Mouse (Mus musculus) CH12.LX (cell line): ENCODE results near the gene Sox18. TPM values are rescaled to one million over a fixed set of nuclear protein-coding genes. Genes with fewer than 3 reads are reported as not detected.

Source experiments
- DNase-seq: peaks from one replicate; pipeline ENCODE4 v3.0.0-alpha.2; 2013; ENCODE audit errors: extremely low read depth
- H3K27ac ChIP-seq: 2 replicates; pipeline ENCODE4 v1.5.1; 2012; ENCODE audit warnings: low read depth, mild to moderate bottlenecking, control low read depth, moderate library complexity; ENCODE audit not compliant: insufficient read depth
- H3K27me3 ChIP-seq: replicated peaks from 2 replicates; pipeline ENCODE3; 2012; ENCODE audit warnings: inconsistent platforms
- H3K36me3 ChIP-seq, 2 experiments: replicated peaks in 1 of 2; 2 replicates each; pipeline versions ENCODE3 to v1.6.1; 2012; ENCODE audit warnings: inconsistent platforms in 1 of 2, low read length in 1 of 2, mild to moderate bottlenecking in 1 of 2, mixed read lengths in 1 of 2, moderate library complexity in 1 of 2; ENCODE audit not compliant: control insufficient read depth in 1 of 2, insufficient read depth in 1 of 2
- H3K4me1 ChIP-seq, 2 experiments: 2 replicates each; pipeline ENCODE4 v1.6.1; 2012; ENCODE audit warnings: inconsistent platforms in 1 of 2, moderate library complexity in 1 of 2; ENCODE audit not compliant: insufficient read depth in 2 of 2, control insufficient read depth in 1 of 2
- H3K4me2 ChIP-seq: 2 replicates; pipeline ENCODE4 v1.6.1; 2012; ENCODE audit warnings: low read depth, mild to moderate bottlenecking, control low read depth; ENCODE audit not compliant: poor library complexity, insufficient read depth, severe bottlenecking
- H3K4me3 ChIP-seq, 3 experiments: fragments of 150-350 bp in 1 of 3; sonication (generic) in 1 of 3; replicated peaks in 1 of 3; 2 replicates each; pipeline versions ENCODE3 to v1.5.1; 2011 to 2012; ENCODE audit warnings: low read depth in 2 of 3, low read length in 2 of 3, mild to moderate bottlenecking in 2 of 3, moderate library complexity in 2 of 3, control low read depth in 1 of 3, improper control_type of control experiment in 1 of 3, inconsistent platforms in 1 of 3, mixed read lengths in 1 of 3; ENCODE audit not compliant: poor library complexity in 1 of 3
- H3K79me2 ChIP-seq: replicated peaks from 2 replicates; pipeline ENCODE4 v1.6.1; 2012; ENCODE audit warnings: mild to moderate bottlenecking, moderate library complexity; ENCODE audit not compliant: control insufficient read depth, poor library complexity, insufficient read depth, severe bottlenecking; ENCODE audit errors: extremely low read depth
- H3K9ac ChIP-seq: 2 replicates; pipeline ENCODE4 v1.6.1; 2012; ENCODE audit warnings: low read depth, mild to moderate bottlenecking, control low read depth, moderate library complexity; ENCODE audit not compliant: insufficient read depth
- H3K9me3 ChIP-seq: replicated peaks from 2 replicates; pipeline ENCODE3; 2012; ENCODE audit warnings: low read length, inconsistent platforms, mixed read lengths
- BHLHE40 ChIP-seq: IDR thresholded peaks from 2 replicates; pipeline ENCODE4 v1.6.1; 2011; ENCODE audit warnings: mild to moderate bottlenecking, low read depth, low read length, improper control_type of control experiment
- CHD1 ChIP-seq: IDR thresholded peaks from 2 replicates; pipeline ENCODE4 v1.6.1; 2012; ENCODE audit warnings: low read depth, low read length, improper control_type of control experiment, inconsistent platforms
- CHD2 ChIP-seq: IDR thresholded peaks from 2 replicates; pipeline ENCODE4 v1.6.1; 2011; ENCODE audit warnings: low read length, improper control_type of control experiment
- ELF1 ChIP-seq: IDR thresholded peaks from 2 replicates; pipeline ENCODE4 v1.6.1; 2014; ENCODE audit warnings: low read depth, mild to moderate bottlenecking, inconsistent platforms, low read length, improper control_type of control experiment
- EP300 ChIP-seq: IDR thresholded peaks from 2 replicates; pipeline ENCODE4 v1.6.1; 2011; ENCODE audit warnings: low read length, improper control_type of control experiment
- ETS1 ChIP-seq: conservative IDR thresholded peaks from 2 replicates; pipeline ENCODE4 v1.6.1; 2012; ENCODE audit warnings: low read depth, mild to moderate bottlenecking, inconsistent platforms, low read length, improper control_type of control experiment, moderate library complexity
- GABPA ChIP-seq: IDR thresholded peaks from 2 replicates; pipeline ENCODE4 v1.6.1; 2012; ENCODE audit warnings: low read depth, low read length, improper control_type of control experiment, inconsistent platforms; ENCODE audit not compliant: insufficient replicate concordance
- HCFC1 ChIP-seq: IDR thresholded peaks from 2 replicates; pipeline ENCODE4 v1.6.1; 2012; ENCODE audit warnings: low read depth, mild to moderate bottlenecking, inconsistent platforms, low read length, improper control_type of control experiment
- IRF4 ChIP-seq: IDR thresholded peaks from 2 replicates; pipeline ENCODE4 v1.6.1; 2014; ENCODE audit warnings: low read depth, mild to moderate bottlenecking, inconsistent platforms, low read length, improper control_type of control experiment
- JUND ChIP-seq: conservative IDR thresholded peaks from 2 replicates; pipeline ENCODE4 v1.6.1; 2011; ENCODE audit warnings: low read depth, low read length, improper control_type of control experiment
- KAT2A ChIP-seq: IDR thresholded peaks from 2 replicates; pipeline ENCODE4 v1.6.1; 2012; ENCODE audit warnings: low read length, improper control_type of control experiment, inconsistent platforms; ENCODE audit not compliant: insufficient replicate concordance
- MAFK ChIP-seq: IDR thresholded peaks from 2 replicates; pipeline ENCODE4 v1.6.1; 2011; ENCODE audit warnings: low read length, improper control_type of control experiment; ENCODE audit not compliant: insufficient replicate concordance
- MAZ ChIP-seq: IDR thresholded peaks from 2 replicates; pipeline ENCODE4 v1.6.1; 2012; ENCODE audit warnings: low read depth, mild to moderate bottlenecking, inconsistent platforms, low read length, improper control_type of control experiment, moderate library complexity
- NRF1 ChIP-seq: IDR thresholded peaks from 2 replicates; pipeline ENCODE4 v1.6.1; 2014; ENCODE audit warnings: low read depth, mild to moderate bottlenecking, inconsistent platforms, low read length, improper control_type of control experiment, moderate library complexity
- POLR2A ChIP-seq: IDR thresholded peaks from 2 replicates; pipeline ENCODE4 v1.6.1; 2011; ENCODE audit warnings: low read depth, mild to moderate bottlenecking, improper control_type of control experiment, low read length
- RCOR1 ChIP-seq: conservative IDR thresholded peaks from 2 replicates; pipeline ENCODE4 v1.6.1; 2012; ENCODE audit warnings: low read depth, mild to moderate bottlenecking, inconsistent platforms, low read length, improper control_type of control experiment
- SMC3 ChIP-seq: IDR thresholded peaks from 2 replicates; pipeline ENCODE4 v1.6.1; 2011; ENCODE audit warnings: low read depth, low read length, improper control_type of control experiment
- TCF12 ChIP-seq: IDR thresholded peaks from 2 replicates; pipeline ENCODE4 v1.6.1; 2014; ENCODE audit warnings: low read depth, mild to moderate bottlenecking, inconsistent platforms, low read length, improper control_type of control experiment
- UBTF ChIP-seq: IDR thresholded peaks from 2 replicates; pipeline ENCODE4 v1.6.1; 2012; ENCODE audit warnings: low read depth, mild to moderate bottlenecking, inconsistent platforms, low read length, improper control_type of control experiment, moderate library complexity
- dilution Hi-C: fragments of 300-500 bp; cut with MboI; formaldehyde crosslinking; loops from 2 replicates; pipeline ENCODE4 v1.14.3; 2020; ENCODE audit warnings: low sequenced_read_pairs; ENCODE audit not compliant: extremely low pct_unique_long_range_greater_than_20kb, extremely low pct_ligation_motif_present
- in situ Hi-C: fragments of 300-500 bp; cut with MboI; formaldehyde crosslinking; loops from 3 replicates; pipeline ENCODE4 v1.14.3; 2019; ENCODE audit warnings: low sequenced_read_pairs, low pct_ligation_motif_present, low pct_unique_long_range_greater_than_20kb, mixed read lengths
- polyA plus RNA-seq: library from polyadenylated mRNA; unstranded; fragments of >175 nt; gene quantifications from 2 replicates; pipeline ENCODE4 v1.2.1, GENCODE M21; 2012; ENCODE audit warnings: low read depth; ENCODE audit not compliant: insufficient read length
- total RNA-seq, 2 experiments: library from RNA; depleted of rRNA; stranded (reverse); fragments of 300-350 nt in 1 of 2; fragments of >200 nt in 1 of 2; gene quantifications; 2 replicates each; pipeline ENCODE4 v1.2.3; 2012 to 2014

Gene Sox18
- total and polyA plus RNA-seq, 3 experiments, result not detected

DNA sequence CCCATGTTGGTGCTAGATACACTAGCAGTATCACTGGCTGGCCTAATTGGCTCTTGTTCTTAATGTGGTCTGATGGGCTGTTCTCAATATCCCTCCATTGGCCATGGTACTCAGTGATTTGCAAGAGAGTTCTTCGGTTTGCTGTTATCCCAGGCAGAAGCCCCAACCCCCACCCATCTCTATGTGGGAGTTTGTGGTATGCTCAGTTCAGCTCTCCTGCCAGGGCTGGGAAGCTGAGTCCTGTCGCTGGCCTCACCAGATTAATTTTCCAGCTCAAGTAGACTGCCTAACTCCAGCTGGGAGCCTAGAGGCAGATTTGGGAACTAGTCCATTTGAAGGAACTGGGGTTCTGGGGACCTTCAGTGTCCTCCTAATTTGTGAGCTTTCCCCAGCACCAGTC is 14.0 kb downstream of the Sox18 start:
- Histone ChIP-seq H3K9ac (no peak overlapping the region), H3K4me3 (no peak overlapping the region), H3K4me2 (no peak overlapping the region), H3K27ac (no peak overlapping the region), H3K27me3 (no peaks in the 10 kb centered on the region), H3K4me1 (peaks cover 0 to 11% of the 10 kb centered on the region in 2 experiments; a peak in 2 of 4 replicates), H3K79me2 (no peaks in the 10 kb centered on the region), H3K36me3 (peaks cover 37 to 67% of the 10 kb centered on the region in 2 experiments), H3K9me3 (no peaks in the 10 kb centered on the region)
- in situ Hi-C loops, result no loop called here
- no peak for DNase-seq
- dilution Hi-C loops, result no loop called here
- no peak for TF ChIP-seq EP300
- no peak for TF ChIP-seq TCF12
- TF ChIP-seq IRF4, result no peak
- TF ChIP-seq CHD1, result no peak
- TF ChIP-seq, all 38 proteins: peak for 0

GRCm38 (mm10) chr2:181656734-181657133 is 14.7 kb downstream of the Sox18 start, which contains the start of gene Gm29797:
Gene Gm29797, plus strand, starts transcription at chr2:181657034.
- H3K9me3 ChIP-seq, result no peaks in the 10 kb centered on the region
- no peaks in the 10 kb centered on the region for H3K79me2 ChIP-seq
- no peak within 1 kb of the TSS for H3K4me2 ChIP-seq
- H3K9ac ChIP-seq, result no peak within 1 kb of the TSS
- DNase-seq, result no peak
- dilution Hi-C loops (no loop called here), in situ Hi-C loops (no loop called here)
- no peak for TF ChIP-seq KAT2A
- no peak for TF ChIP-seq CHD1
- no peak for TF ChIP-seq MAZ
- TF ChIP-seq HCFC1, result no peak
- no peak for TF ChIP-seq ELF1
- no peak for TF ChIP-seq SMC3
- TF ChIP-seq UBTF, result no peak
- TF ChIP-seq POLR2A, result no peak
- no peak for TF ChIP-seq ETS1
- no peak for TF ChIP-seq JUND
- TF ChIP-seq MAFK, result no peak
- TF ChIP-seq RCOR1, result no peak
- TF ChIP-seq CHD2, result no peak
- no peak for TF ChIP-seq BHLHE40
- TF ChIP-seq GABPA, result no peak
- TF ChIP-seq NRF1, result no peak
- peaks cover 44 to 74% of the 10 kb centered on the region in 2 experiments for H3K36me3 ChIP-seq
- peaks cover 0 to 9% of the 10 kb centered on the region in 2 experiments; a peak in 1 of 4 replicates for H3K4me1 ChIP-seq
- no peak within 1 kb of the TSS for H3K27ac ChIP-seq
- H3K4me3 ChIP-seq, result no peak within 1 kb of the TSS
- H3K27me3 ChIP-seq, result no peaks in the 10 kb centered on the region
